Mouse (Mus musculus) cerebellum, adult 2 months (tissue): Measurements from ENCODE around the gene D17H6S53E. TPM values are rescaled to one million over a fixed set of nuclear protein-coding genes. Genes with fewer than 3 reads are reported as not detected.

Source experiments
- DNase-seq, 2 experiments: peaks; one replicate each; pipeline ENCODE4 v3.0.0; 2021
- H3K27ac ChIP-seq: fragments of 200-500 bp; 2 replicates; pipeline ENCODE4 v1.5.1; 2012; ENCODE audit warnings: low read length, control low read depth, inconsistent platforms; ENCODE audit not compliant: insufficient read depth
- H3K27me3 ChIP-seq: fragments of 200-500 bp; 2 replicates; pipeline ENCODE4 v1.6.1; 2012; ENCODE audit warnings: inconsistent platforms, mild to moderate bottlenecking, low read length, moderate library complexity; ENCODE audit not compliant: control insufficient read depth, insufficient read depth
- H3K4me1 ChIP-seq: fragments of 200-500 bp; 2 replicates; pipeline ENCODE4 v1.6.1; 2011; ENCODE audit warnings: low read length; ENCODE audit not compliant: control insufficient read depth, insufficient read depth
- H3K4me3 ChIP-seq: fragments of 200-500 bp; replicated peaks from 2 replicates; pipeline ENCODE3; 2011; ENCODE audit warnings: mild to moderate bottlenecking, low read depth, low read length, control low read depth; ENCODE audit not compliant: insufficient read depth
- CTCF ChIP-seq: fragments of 200-500 bp; IDR thresholded peaks from 2 replicates; pipeline ENCODE4 v1.5.1; 2011; ENCODE audit warnings: low read depth, mild to moderate bottlenecking, control low read depth, low read length, moderate library complexity, borderline replicate concordance; ENCODE audit not compliant: insufficient read depth
- POLR2A ChIP-seq: fragments of 200-500 bp; IDR thresholded peaks from 2 replicates; pipeline ENCODE4 v1.6.1; 2011; ENCODE audit warnings: low read length, control low read depth, borderline replicate concordance; ENCODE audit not compliant: insufficient read depth
- WGBS: fragments of 180-500 bp; shearing (Covaris S2); methylation state at CpG from one replicate; pipeline ENCODE4 v1.1.7; 2018; 5-methylcytosine and 5-hydroxymethylcytosine counted together
- polyA plus RNA-seq: library from polyadenylated mRNA; depleted of rRNA; stranded (reverse); fragments of >200 nt; gene quantifications from 2 replicates; pipeline ENCODE4 v1.2.3, GENCODE M21; 2012

D17H6S53E gene
- polyA plus RNA-seq, 1 experiment: 12.3 TPM

GRCm38 (mm10) chr17:35159638-35160037, 33.5 kb downstream of the D17H6S53E start:
- no peak for DNase-seq
- H3K4me3 ChIP-seq: no peak overlapping the region
- no peaks in the 10 kb centered on the region for H3K27me3 ChIP-seq
- H3K4me1 ChIP-seq: peaks cover 13% of the 10 kb centered on the region; the same call in 1 of the 2 replicates
- no peak overlapping the region for H3K27ac ChIP-seq
- WGBS: 29% methylated on average over 7 of the region's 7 CpGs
- TF ChIP-seq CTCF (no peak), POLR2A (no peak)

GRCm38 (mm10) chr17:35161421-35161820, 35.2 kb downstream of the D17H6S53E start:
- no peak overlapping the region for H3K27ac ChIP-seq
- H3K4me1 ChIP-seq: peaks cover 13% of the 10 kb centered on the region; the same call in 1 of the 2 replicates
- H3K4me3 ChIP-seq: no peak overlapping the region
- H3K27me3 ChIP-seq: no peaks in the 10 kb centered on the region
- TF ChIP-seq POLR2A (no peak), CTCF (no peak)
- DNase-seq: no peak
- 25% methylated on average over 11 of the region's 11 CpGs for WGBS

GRCm38 (mm10) chr17:35162121-35162520, 35.9 kb downstream of the D17H6S53E start:
- WGBS: 39% methylated on average over 14 of the region's 14 CpGs
- H3K27ac ChIP-seq: no peak overlapping the region
- TF ChIP-seq CTCF (no peak), POLR2A (no peak)

GRCm38 (mm10) chr17:35162730-35163129, 36.6 kb downstream of the D17H6S53E start:
- peak overlapping the region; percentile 30 for H3K4me3 ChIP-seq
- 2% methylated on average over 12 of the region's 12 CpGs for WGBS
- peaks cover 13% of the 10 kb centered on the region; the same call in 1 of the 2 replicates for H3K4me1 ChIP-seq
- H3K27ac ChIP-seq: no peak overlapping the region
- peak in 1 of 2 experiments; percentile 50 for DNase-seq
- H3K27me3 ChIP-seq: no peaks in the 10 kb centered on the region
- TF ChIP-seq CTCF: no peak
- no peak for TF ChIP-seq POLR2A

More at GRCm38 (mm10) chr17:35162121-35162520, 35.9 kb downstream of the D17H6S53E start:
- Histone ChIP-seq H3K27me3 (no peaks in the 10 kb centered on the region), H3K4me1 (peaks cover 13% of the 10 kb centered on the region; the same call in 1 of the 2 replicates), H3K4me3 (no peak overlapping the region)
- no peak for DNase-seq

GRCm38 (mm10) chr17:35163326-35164081, 37.3 kb downstream of the D17H6S53E start:
- Histone ChIP-seq H3K27ac (peak overlapping the region; percentile 82; the same call in 1 of the 2 replicates), H3K4me3 (peak overlapping the region; percentile 98), H3K27me3 (no peaks in the 10 kb centered on the region), H3K4me1 (peaks cover 13% of the 10 kb centered on the region; the same call in 1 of the 2 replicates)
- no peak for DNase-seq
- WGBS: 2% methylated on average over 8 of the region's 8 CpGs
- no peak for TF ChIP-seq POLR2A
- no peak for TF ChIP-seq CTCF

GRCm38 (mm10) chr17:35164218-35164567, 38.0 kb downstream of the D17H6S53E start:
- Histone ChIP-seq H3K4me3 (peak overlapping the region; percentile 98), H3K4me1 (peaks cover 13% of the 10 kb centered on the region; the same call in 1 of the 2 replicates), H3K27me3 (no peaks in the 10 kb centered on the region), H3K27ac (peak overlapping the region; percentile 82)
- no peak for DNase-seq
- WGBS: 0% methylated on average over 28 of the region's 28 CpGs
- TF ChIP-seq POLR2A (no peak), CTCF (no peak)

- TF ChIP-seq CTCF (no peak), POLR2A (peak; percentile 98)
- peak within 1 kb of the TSS; percentile 82 for H3K27ac ChIP-seq
- H3K4me3 ChIP-seq: peak within 1 kb of the TSS; percentile 98
- peak; percentile 99 for DNase-seq
- H3K4me1 ChIP-seq: peaks cover 13% of the 10 kb centered on the region; the same call in 1 of the 2 replicates
- WGBS: under 1% methylated on average over 86 of the region's 89 CpGs
- H3K27me3 ChIP-seq: no peaks in the 10 kb centered on the region
These were observed 38.6 kb downstream of the D17H6S53E start, which contains the start of gene Prrc2a for GRCm38 (mm10) chr17:35164568-35165450. TSS of gene Prrc2a (minus strand) at chr17:35164897.
